Mouse (Mus musculus) thymus, adult 2 months (tissue): Measurements from ENCODE around the gene Sema4b.

Experiments
- CTCF ChIP-seq: fragments of 200-500 bp; IDR thresholded peaks from 2 replicates; pipeline ENCODE4 v1.5.1; 2012; ENCODE audit warnings: mild to moderate bottlenecking, control low read depth, low read length, moderate library complexity, borderline replicate concordance; ENCODE audit not compliant: control insufficient read depth, poor library complexity, insufficient read depth; ENCODE audit errors: extremely low read depth
- POLR2A ChIP-seq: fragments of 200-500 bp; IDR thresholded peaks from 2 replicates; pipeline ENCODE4 v1.6.1; 2012; ENCODE audit warnings: mild to moderate bottlenecking, low read length, control low read depth, moderate library complexity; ENCODE audit not compliant: control insufficient read depth, poor library complexity, insufficient read depth; ENCODE audit errors: extremely low read depth

DNA sequence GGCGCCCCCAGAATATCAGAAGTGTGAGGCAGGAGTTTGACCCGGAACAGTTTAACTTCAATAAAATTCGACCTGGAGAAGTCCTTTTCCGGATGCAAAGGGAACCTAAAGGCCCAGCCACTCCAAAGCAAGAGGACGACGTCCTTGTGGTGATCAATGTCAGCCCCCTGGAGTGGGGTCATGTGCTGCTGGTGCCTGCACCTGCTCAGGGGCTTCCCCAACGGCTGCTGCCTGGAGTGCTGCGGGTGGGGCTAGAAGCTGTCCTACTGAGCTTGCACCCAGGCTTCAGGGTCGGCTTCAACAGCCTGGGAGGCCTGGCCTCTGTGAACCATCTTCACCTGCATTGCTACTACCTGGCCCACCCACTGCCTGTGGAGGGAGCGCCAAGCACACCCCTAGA lies 51.9 kb downstream of the Sema4b start:
- TF ChIP-seq CTCF (no peak), POLR2A (no peak)
